Mouse (Mus musculus) layer of hippocampus, postnatal 14 days (tissue): ENCODE data around the gene Arhgap18. TPM values are rescaled to one million over a fixed set of nuclear protein-coding genes. Genes with fewer than 3 reads are reported as not detected.
A peak's percentile ranks its signal among the peaks of the same experiment; 100 is the strongest.

Source experiments
- DNase-seq, 2 experiments: peaks; one replicate each; pipeline ENCODE4 v3.0.0; 2021 to 2022; ENCODE audit warnings: low spot score in 2 of 2, mixed read lengths in 1 of 2
- total RNA-seq, 2 experiments: library from RNA; stranded (reverse); gene quantifications; 2 replicates each; pipeline ENCODE4 v1.2.3; 2021

The Arhgap18 gene
- total RNA-seq, 2 experiments from 2014 or later, result 6.6 to 8.5 TPM

DNA sequence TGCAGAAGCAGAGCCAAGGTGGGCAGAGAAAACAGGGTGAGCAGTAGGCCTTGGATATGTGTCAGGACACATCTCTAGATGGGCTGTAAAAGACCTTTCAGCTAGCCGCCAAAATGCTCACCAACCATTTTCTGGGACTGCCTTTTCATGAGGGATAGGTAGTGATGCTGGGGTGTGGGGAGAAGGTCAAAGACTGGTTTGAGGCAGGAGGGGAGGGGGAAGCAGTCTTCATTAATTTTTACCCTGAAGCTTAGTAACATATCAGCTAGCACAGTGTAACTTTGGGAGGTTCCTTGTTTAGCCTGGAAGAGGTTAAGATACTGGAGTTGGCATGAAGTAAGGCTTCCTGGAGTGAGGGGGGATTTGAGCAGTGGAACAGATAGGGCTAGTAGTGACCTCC lies 21.0 kb downstream of the Arhgap18 start:
- no peak for DNase-seq

DNA sequence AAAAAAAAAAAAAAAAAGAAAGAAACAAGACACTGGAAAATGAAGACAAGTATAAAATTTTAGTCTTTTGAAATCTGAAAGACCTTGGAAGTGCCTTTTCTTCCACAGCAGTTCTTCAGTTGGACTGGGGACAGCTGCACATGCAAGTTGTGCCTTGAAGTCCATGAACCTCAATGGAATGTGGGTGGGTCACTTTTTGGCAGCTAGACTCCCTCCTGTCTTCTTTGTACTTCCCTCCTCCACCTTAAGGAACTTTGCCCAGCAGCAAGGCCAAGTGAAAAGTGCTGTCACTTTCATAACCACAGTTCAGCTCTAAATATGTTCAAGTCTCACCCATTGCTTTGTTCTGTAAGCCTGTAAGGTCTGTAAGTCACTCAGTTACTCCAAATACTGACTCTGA lies 23.2 kb downstream of the Arhgap18 start:
- DNase-seq, result no peak

- no peak for DNase-seq
Observed at GRCm38 (mm10) chr10:26780581-26780980, 27.4 kb downstream of the Arhgap18 start.

- no peak for DNase-seq
Observed at GRCm38 (mm10) chr10:26789680-26790079, 36.5 kb downstream of the Arhgap18 start.

GRCm38 (mm10) chr10:26791810-26792209 lies 38.6 kb downstream of the Arhgap18 start:
- DNase-seq, result no peak

DNA sequence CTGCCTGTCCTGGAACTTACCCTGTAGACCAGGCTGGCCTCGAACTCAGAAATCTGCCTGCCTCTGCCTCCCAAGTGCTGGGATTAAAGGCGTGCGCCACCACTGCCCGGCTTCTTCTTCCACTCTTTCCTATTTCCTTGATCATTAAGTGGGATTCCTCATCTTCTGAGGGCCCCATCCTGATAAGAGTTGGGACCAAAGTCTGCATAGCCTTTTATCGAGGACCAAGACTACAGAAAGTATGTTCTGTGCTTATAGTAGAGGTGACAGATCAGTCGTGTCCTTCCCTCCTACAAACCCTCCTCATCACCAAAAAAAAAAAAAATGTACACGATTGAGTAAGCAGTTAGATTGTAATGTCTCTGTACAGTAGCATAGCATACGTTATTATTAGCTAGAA lies 39.8 kb downstream of the Arhgap18 start:
- no peak for DNase-seq

DNA sequence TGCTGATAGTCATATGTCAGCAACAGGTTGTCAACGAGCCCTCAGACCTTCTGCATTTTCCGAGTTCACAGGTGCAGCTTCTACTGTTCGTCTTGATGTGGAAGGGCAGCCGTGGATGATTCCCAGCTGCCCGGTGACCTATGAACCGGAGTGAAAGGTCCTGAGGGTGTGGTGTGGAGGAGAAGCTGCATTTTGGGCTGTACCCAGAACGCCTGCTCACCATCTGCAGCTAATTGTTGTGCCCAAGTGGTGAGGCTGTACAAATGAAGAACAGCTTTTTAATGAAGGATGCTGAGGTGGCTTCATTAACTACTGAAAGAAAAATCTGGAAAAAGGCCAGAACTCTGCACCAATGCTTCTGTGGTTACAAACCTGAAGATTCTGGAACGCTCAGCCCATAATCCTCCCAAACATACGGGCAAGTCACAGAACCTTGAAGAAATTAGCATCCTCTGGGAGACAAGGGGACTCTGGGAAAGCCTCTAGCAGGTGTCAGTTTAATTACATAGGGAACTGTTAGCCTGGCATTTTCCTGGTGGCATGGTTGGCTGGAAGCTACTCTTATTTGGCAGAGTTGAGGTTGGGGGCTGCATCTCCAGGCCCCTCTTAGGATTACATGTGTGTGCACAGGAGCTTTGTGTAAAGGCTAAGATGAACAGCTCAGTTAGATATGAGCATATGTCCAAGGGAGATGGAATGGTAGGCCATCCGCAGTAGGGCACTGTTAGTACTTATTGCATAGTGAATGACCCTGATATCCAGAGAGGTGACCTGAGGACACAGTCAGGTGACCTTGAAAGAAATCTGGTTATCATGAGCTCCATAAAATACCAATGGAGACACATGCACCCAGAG lies 43.4 kb downstream of the Arhgap18 start:
- peak; percentile 7 to 9 for DNase-seq

DNA sequence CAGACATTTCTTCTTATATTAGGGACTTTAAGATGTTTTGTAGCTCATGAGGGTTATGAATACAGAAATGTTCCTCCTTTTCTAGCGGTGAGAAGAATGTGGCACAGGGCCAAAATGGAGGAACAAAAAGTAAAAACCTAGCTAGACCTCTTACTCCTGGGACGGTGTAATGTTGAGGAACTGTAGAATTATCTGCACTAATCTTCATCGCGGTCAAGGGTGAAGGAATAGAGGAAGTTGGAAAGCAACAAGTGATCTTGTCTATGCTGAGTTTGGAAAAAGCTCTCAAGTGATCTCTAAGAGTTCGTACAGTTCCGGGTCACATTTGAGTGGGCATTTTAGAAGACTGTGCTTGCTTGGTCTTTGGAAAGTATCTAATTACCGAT lies 44.1 kb downstream of the Arhgap18 start:
- no peak for DNase-seq

GRCm38 (mm10) chr10:26798752-26799411 lies 45.7 kb downstream of the Arhgap18 start:
- no peak for DNase-seq

GRCm38 (mm10) chr10:26799562-26800051 lies 46.4 kb downstream of the Arhgap18 start:
- DNase-seq, result no peak

GRCm38 (mm10) chr10:26804351-26804983 lies 51.2 kb downstream of the Arhgap18 start:
- DNase-seq, result no peak

DNA sequence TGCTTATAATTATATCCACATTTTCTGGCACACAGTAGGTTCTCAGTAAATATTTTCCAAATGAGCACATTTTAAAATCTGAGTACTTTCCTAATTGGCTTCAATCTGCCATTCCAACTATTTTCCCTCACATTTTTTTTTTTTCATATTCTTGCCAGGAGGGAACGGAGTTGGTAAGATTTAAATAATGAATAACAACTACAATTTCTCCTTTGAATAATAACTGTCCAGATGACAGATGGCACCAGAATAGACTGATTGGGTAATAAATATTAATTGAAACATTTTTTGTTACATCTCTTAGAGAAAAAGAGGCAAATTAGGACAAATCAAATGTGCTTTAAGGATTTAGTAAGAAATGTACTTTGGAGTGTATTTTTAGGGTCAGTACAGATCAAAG lies 51.8 kb downstream of the Arhgap18 start:
- peak in 1 of 2 experiments; percentile 7 for DNase-seq

GRCm38 (mm10) chr10:26806092-26806491 lies 52.9 kb downstream of the Arhgap18 start:
- no peak for DNase-seq

- no peak for DNase-seq
Observed at GRCm38 (mm10) chr10:26810059-26810458, 56.8 kb downstream of the Arhgap18 start.

DNA sequence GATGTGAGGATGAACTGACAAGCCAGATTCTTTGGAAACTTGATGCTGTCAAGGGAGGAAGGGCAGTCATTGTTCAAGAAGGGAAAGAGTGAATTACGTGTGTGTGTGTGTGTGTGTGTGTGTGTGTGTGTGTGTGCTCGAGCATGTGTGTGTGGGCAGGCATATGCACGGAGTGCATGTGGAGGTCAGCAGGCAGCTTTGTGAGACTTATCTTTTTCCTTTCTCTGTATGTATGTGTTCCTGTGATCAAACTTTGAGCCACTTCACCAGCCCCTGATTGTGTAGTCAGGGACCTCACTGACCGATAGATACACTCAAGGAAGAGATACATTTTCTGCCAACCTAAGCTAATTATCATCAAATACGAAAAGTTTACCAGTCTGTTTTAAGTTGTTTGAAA lies 57.6 kb downstream of the Arhgap18 start:
- DNase-seq, result no peak

DNA sequence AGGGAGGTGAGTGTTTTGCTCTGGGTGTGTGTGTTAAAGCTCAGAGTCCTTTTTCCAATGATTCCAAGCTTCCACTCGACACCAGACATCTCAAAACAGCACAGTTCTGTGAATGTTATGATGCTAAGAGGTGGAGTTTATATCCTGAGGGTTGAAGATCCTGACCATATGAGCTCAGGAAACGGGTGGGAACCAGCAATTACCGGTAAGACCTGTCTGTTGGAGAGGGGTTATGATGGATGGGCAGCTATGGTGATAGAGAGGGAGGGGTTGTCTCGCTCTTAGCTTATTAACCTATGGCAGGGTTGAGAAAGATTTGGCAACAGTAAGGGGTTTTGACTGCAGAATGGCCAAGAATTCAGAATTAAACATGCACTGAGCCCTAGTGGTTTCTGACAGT lies 58.1 kb downstream of the Arhgap18 start:
- DNase-seq, result no peak

- no peak for DNase-seq
Observed at GRCm38 (mm10) chr10:26815646-26816045, 62.4 kb downstream of the Arhgap18 start.

DNA sequence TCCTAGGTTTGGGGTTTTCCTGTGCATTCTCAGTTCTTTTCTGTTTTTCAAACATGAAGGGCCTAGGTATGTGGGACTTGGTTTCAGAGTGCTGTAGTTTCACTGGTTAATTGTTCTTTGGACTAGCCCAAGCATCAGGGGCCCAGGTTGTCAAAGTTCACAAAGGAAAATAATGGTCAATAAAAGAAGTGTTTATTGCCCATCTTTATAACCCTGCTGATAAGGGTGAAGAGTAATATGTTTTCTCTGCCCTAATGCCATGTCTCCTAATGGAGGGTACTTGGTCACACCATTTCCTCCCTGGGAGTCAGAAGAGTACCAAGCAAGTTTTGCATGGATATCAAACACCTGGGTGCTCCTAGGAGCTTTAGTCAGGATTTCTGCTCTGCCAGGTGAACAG lies 67.1 kb downstream of the Arhgap18 start:
- DNase-seq, result no peak

DNA sequence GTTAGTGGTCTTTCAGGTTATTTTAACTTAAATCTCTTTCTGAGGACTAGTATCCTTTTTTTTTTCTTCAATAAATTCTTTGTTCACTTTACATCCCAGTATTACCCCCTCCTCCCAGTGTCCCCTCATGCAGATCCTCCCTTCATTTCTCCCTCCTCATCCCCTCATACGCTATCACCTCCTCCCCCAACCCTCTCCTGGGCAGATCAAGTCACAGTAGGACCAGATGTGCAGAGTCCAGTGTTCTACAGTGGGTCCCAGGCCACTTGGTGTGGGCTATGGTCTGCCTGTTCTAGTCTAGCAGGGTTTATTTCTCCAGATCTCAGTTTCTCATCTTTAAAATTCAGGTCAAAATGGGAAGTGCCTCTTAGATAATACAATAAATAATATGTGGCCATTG lies 67.7 kb downstream of the Arhgap18 start:
- no peak for DNase-seq

- no peak for DNase-seq
Observed at GRCm38 (mm10) chr10:26823997-26824396, 70.8 kb downstream of the Arhgap18 start.

DNA sequence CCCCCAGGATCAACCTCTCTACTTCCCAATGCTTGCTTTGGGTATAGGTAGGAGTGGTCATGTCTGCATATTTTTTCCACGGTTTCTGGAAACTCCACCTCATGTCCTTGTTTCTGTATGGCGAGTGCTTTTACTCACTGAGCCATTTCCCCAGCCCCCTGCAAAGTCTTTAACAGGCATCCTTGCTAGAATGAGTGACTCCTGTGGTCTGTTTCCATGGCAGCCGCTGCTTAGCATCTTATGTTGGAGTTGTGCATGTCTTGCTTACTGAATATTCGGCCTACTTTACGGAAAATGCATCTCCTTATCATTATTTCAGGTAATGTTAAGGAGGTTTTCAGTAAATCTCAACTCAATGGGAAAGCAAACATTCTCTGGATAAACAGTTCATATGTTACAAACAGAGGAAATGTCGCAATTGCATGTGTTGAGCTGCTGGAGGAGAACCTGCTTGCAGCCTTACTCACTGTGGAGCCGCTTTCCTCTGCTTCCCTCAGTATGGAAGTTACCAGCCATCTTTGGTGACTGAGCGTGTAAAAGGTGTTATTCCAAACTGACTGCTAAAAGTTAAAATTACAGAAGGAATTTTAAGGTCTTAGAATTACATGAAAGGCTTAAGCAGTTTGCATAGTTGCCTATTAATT lies 72.1 kb downstream of the Arhgap18 start:
- peak in 1 of 2 experiments; percentile 14 for DNase-seq
